15 mouse cellular contexts compared by ENCODE assay signal in the genomic region with DNA sequence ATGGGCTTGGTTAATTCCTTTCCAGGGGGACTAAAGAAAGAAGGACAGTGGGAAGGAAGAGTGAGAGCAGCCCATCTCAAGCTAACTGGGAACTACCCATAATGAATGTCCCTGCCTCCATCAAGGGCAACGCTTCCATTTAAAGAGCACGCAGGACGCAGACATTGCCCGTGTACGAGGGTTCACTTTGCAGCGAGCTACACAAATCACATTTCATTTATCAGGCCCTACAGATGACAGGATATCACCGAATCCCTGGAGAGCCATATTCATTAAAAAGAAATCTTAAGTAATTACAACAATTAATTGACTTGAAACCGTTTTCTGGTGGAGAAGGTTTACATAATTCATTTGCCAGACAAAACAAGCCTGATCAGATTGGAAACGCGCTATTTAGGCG.
"Had no signal": no experiment of that assay in that cellular context is flagged by ENCODE, and none has a peak within 500 bp of the region (broad histone marks: within the 10 kb centered on the region; RNA-seq: fewer than 3 reads in every experiment).

No protein-coding gene starts in this region.

- H3K4me1 ChIP-seq: kidney, embryonic 15.5 days; liver, embryonic 15.5 days; midbrain, embryonic 12.5 days; stomach, embryonic 15.5 days had no signal

- H3K36me3 ChIP-seq: kidney, embryonic 15.5 days; limb, embryonic 10.5 days; liver, embryonic 15.5 days; midbrain, embryonic 12.5 days; stomach, embryonic 15.5 days had no signal

- DNase-seq: kidney, adult 2 months; kidney, postnatal 14 days; lung, adult 2 months; lung, postnatal 36 days; right cerebral cortex, postnatal 14 days; thymus, adult 2 months; thymus, postnatal 25 days had no signal

- H3K4me3 ChIP-seq: kidney, embryonic 15.5 days; left cerebral cortex, adult 2 months; limb, embryonic 10.5 days; liver, embryonic 15.5 days; midbrain, embryonic 12.5 days; stomach, embryonic 15.5 days had no signal

- H3K9me3 ChIP-seq: kidney, embryonic 15.5 days; limb, embryonic 10.5 days; liver, embryonic 15.5 days; midbrain, embryonic 12.5 days; stomach, embryonic 15.5 days had no signal

- H3K27ac ChIP-seq: kidney, embryonic 15.5 days; left cerebral cortex, adult 2 months; limb, embryonic 10.5 days; liver, embryonic 15.5 days; midbrain, embryonic 12.5 days; stomach, embryonic 15.5 days had no signal

- H3K4me2 ChIP-seq: kidney, embryonic 15.5 days; liver, embryonic 11.5 days; liver, embryonic 15.5 days; midbrain, embryonic 12.5 days; stomach, embryonic 15.5 days had no signal

- H3K9ac ChIP-seq: kidney, embryonic 15.5 days; liver, embryonic 15.5 days; midbrain, embryonic 12.5 days; stomach, embryonic 15.5 days had no signal

- ATAC-seq: lung, postnatal 0 days had no signal

- H3K27me3 ChIP-seq: kidney, embryonic 15.5 days; liver, embryonic 15.5 days; midbrain, embryonic 12.5 days; stomach, embryonic 15.5 days had no signal
